Mouse (Mus musculus) heart, adult 11 months (tissue): ENCODE measurements around the gene En1.

Source experiments
- DNase-seq: peaks from one replicate; pipeline ENCODE4 v3.0.0; 2022

Gene En1

GRCm38 (mm10) chr1:120602031-120602730, at the start of gene En1:
En1 (plus strand) TSS chr1:120602418.
- DNase-seq: no peak

GRCm38 (mm10) chr1:120556926-120557846, 45.0 kb upstream of the En1 start:
- peak; percentile 78 for DNase-seq

GRCm38 (mm10) chr1:120558341-120559285, 43.6 kb upstream of the En1 start:
- peak; percentile 73 for DNase-seq

- DNase-seq: peak; percentile 65
Measured at GRCm38 (mm10) chr1:120559911-120560310, 42.3 kb upstream of the En1 start.

- peak; percentile 57 for DNase-seq
Measured at GRCm38 (mm10) chr1:120581306-120581705, 20.9 kb upstream of the En1 start.

- peak; percentile 51 for DNase-seq
Measured at GRCm38 (mm10) chr1:120585481-120585880, 16.7 kb upstream of the En1 start.

- DNase-seq: peak; percentile 64
Measured at GRCm38 (mm10) chr1:120586500-120587110, 15.6 kb upstream of the En1 start.

GRCm38 (mm10) chr1:120587431-120587830, 14.8 kb upstream of the En1 start:
- peak; percentile 65 for DNase-seq

- DNase-seq: peak; percentile 61
Measured at GRCm38 (mm10) chr1:120587960-120588359, 14.3 kb upstream of the En1 start.

- DNase-seq: peak; percentile 53
Measured at GRCm38 (mm10) chr1:120588362-120589027, 13.7 kb upstream of the En1 start.

GRCm38 (mm10) chr1:120593236-120593919, 8.8 kb upstream of the En1 start:
- DNase-seq: no peak

GRCm38 (mm10) chr1:120594603-120595002, 7.6 kb upstream of the En1 start:
- DNase-seq: no peak

GRCm38 (mm10) chr1:120595471-120596240, 6.6 kb upstream of the En1 start:
- no peak for DNase-seq

GRCm38 (mm10) chr1:120596319-120596718, 5.9 kb upstream of the En1 start:
- DNase-seq: no peak

GRCm38 (mm10) chr1:120596784-120597183, 5.4 kb upstream of the En1 start:
- DNase-seq: no peak

GRCm38 (mm10) chr1:120597271-120597670, 4.9 kb upstream of the En1 start:
- DNase-seq: no peak

GRCm38 (mm10) chr1:120598196-120598940, 3.9 kb upstream of the En1 start:
- DNase-seq: peak; percentile 68

GRCm38 (mm10) chr1:120599321-120600148, 2.7 kb upstream of the En1 start:
- DNase-seq: no peak

- no peak for DNase-seq
Measured at GRCm38 (mm10) chr1:120600149-120600445, 2.1 kb upstream of the En1 start.
